Mouse (Mus musculus): ENCODE data around the gene Rab15.
"Not testable (repeated sequence)": the region's sequence is repeated elsewhere in the genome, so short reads cannot be mapped to it uniquely, and the experiment has no call there.

The Rab15 gene

DNA sequence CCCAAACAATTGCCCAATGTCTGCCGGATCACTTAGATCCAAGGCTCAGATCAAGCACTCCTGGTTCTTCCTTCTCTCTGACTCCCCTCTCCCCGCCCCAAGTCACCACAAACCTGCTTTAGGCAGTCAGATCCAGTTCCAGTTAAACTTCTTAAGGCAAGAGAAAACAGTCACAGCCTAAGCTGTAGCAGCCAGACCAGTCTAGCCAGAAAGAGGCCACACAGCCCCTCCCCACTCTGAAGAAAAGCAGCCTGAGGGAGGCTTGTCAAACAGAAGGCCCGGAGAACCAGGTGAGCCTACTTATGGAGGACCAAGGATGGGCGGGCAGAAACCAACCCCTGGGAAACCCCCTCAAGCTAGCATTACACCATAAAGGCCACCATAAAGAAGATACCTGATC lies 4.6 kb downstream of the Rab15 start:
- no peak for DNase-seq

DNA sequence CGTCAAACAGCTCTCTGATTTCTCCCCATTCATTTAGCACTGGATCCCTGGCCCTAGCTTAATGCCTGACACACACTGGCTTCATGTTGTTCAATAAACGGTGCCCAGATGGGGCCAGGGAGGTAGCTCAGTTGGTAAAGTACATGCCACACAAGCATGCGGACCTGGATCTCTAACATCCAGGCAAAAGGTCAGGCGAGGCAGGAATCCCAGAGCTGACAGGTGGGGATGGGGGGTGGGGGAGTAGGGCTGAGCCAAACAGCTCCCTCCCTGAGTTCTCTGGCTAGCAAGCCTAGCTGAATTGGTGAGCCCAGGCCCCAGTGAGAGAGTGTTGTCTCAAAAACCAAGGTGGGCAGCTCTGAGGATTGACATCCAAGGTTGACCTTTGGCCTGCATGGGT lies 5.5 kb downstream of the Rab15 start:
- no peak for DNase-seq

GRCm38 (mm10) chr12:76816720-76817119 lies 6.0 kb downstream of the Rab15 start:
- DNase-seq: no peak

DNA sequence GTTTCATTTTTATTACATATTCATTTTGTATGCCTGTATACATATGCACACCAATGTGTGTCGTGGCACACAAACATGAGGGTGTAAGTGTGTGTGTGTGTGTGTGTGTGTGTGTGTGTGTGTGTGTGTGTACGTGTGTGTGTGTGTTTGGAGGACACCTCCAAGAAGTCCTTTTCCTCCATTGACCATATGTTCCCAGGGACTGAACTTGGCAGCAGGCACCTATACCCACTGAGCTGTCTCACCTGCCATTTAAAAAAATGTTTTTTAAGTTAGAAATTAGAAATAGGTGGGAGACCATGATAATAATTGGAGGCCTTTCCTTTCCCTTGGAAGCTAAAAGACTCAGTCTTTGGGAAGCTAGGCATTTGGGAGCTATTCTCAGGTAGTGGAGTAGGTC lies 8.6 kb downstream of the Rab15 start:
- no peak for DNase-seq

DNA sequence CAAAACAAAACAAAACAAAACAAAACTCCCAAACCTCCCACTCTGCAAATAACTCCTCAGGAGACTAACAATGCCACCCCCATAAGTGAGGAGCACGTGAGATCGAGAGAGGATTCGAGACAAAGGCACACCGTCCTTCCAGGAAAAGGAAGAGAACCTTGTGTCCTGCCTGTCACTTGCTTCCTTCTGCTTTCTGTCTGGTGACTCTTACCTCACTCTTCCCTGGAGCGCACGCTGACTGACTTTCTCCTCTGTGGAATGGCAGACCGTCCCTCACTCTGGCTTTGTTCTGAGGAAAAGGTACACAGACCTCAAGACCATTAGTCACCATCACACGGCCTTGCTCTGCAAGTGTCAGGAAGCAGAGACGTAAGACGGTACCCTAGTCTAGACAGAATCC lies 9.2 kb downstream of the Rab15 start:
- no peak for DNase-seq

DNA sequence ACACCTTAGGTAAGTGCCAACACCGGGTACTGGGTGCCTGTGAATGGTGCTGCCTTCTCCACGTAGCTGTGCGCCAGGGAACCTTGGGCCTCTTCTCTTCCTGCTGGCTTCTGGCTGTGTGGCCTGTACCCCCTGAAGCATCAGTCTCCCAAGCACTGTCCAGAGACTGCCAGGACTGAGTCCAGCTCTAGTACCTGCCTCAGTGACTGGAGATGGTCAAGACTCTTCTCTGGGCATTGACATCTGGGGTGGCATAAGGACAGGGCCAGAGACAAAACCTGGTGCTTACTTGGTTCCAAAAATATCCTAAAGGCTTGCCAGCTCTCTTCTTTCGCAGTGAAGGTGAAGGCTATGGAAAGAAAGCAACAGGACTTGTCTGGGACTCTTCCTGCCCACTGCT lies 11.7 kb downstream of the Rab15 start:
- DNase-seq: no peak

- no peak for DNase-seq
Observed at GRCm38 (mm10) chr12:76810491-76810890, 12.2 kb downstream of the Rab15 start.

DNA sequence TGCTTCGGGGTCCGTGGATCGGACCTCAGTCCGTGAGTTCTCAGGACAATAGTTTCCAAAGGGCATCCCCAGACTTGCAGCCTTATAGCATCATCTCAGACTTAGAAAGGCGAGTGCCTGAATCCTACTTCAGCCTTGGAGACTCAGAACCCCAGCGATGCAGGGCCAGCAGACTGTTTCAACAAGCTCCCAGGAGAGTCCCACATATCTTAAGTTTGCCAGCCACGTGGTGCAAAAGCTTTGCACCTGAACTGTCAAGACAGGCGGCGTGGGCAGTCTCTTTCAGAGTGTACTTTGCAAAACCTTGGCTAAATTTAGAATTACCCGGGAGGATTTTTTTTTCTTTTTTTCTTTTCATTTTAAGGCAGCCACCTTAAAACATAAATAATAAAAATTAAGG lies 14.9 kb downstream of the Rab15 start:
- no peak for DNase-seq

DNA sequence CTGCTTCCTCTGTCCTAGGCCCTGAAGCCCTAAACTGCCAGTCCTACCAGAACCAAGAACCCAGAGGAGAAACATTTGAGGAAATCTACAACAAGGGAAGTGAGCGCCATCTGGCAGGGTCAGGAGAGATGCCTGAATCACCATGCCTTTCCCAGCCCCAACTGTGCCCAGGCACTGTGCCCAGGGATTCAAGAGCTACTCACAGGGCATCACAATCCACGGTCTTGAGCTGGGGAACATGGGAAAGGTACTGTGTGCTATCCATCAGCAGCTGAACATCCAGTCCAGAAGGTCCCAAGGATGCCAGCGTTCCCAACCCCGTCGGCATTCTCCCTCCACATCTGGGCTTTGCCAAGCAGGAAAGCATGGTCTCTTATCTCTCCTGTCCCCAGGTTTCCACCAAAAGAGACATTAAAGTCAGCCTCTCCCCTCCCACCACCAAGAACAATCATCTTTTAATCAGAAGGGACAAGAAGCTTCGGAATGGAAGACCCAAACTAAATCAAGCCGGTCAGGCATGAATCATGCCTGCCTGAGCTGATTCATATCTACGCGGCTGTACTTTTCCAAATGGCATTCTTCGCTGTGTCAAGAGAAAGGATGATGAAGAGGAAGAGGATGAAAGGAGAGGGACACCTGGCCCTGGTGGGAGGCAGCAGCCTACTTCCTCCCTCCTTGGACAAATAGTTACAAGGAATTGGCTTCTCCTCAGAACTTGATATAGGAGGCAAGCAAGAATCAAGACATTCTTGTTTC lies 17.5 kb downstream of the Rab15 start:
- DNase-seq: peak; percentile 97

DNA sequence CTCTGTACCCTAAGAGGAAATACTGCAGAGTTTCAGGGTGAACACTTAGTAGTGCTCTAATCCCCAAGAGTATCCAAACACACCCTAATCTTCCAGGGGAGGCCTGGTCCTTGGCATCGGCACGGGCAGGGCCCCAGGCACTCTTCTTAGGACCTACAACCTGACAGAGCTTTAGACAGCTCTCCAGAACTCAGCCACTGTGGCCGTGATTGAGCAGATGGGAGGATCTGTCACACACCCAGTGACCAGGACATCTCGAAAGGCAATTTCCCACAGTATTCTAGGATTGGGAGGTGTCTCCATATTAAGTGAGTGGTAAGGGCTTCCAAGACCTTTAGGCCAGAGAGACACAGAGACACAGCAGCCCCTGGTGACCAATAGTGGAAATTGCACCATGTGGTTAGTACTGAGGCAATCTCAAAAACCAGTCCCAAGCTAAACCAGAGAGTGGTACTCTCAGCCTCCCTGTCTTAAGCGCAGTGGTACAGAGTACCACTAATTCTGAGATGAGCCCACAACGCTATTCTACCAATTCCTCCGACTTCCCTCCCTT lies 18.9 kb downstream of the Rab15 start:
- peak; percentile 70 for DNase-seq

DNA sequence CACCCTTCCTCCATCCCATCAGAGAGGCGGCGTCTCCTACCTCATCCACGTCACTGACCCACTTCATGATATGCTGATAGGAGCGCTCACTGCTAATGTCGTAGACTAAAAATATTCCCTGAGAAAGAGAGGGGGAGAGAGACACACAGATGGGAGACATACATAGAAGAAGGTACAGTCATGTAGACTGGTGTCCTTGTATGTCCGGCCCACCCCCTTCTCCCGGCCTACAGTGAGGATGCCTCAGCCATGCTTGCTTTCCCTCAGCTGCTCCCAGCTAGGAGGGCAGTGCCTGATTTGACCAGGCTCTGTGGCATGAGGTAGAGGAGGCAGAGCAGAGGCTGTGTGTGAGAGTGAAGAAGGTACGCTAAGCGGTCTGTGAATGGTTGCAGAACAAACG lies 19.7 kb downstream of the Rab15 start:
- no peak for DNase-seq

- DNase-seq: no peak
Observed at GRCm38 (mm10) chr12:76798008-76798720, 24.5 kb downstream of the Rab15 start.

DNA sequence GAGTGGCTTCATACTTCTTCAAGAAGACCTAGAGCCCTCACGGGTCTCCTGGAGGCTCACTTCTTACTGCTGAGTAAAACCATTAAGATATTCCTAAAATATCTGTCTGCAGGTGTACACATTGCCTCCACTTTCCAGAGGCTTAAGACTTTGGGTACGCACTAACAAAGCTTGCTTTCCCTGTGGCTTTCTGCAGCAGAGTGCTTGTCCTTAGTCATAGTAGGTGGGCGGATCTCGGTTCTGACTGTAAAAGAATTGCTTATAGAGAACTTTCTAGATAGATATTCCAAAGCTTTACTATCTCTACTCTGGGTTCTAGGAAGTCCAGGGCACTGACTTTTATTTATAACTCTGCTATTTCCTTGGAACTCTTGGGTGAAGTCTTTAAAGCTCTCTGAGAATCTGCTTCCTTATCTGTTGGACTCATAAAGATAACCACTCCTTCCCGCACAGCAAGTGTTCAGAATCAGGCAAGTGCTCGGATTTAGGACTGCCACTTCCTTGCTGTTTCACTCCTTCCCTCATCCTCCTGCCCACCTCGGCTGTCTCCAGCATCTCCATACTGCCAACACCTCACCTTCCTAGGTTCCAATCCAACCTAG lies 25.7 kb downstream of the Rab15 start:
- DNase-seq: no peak

DNA sequence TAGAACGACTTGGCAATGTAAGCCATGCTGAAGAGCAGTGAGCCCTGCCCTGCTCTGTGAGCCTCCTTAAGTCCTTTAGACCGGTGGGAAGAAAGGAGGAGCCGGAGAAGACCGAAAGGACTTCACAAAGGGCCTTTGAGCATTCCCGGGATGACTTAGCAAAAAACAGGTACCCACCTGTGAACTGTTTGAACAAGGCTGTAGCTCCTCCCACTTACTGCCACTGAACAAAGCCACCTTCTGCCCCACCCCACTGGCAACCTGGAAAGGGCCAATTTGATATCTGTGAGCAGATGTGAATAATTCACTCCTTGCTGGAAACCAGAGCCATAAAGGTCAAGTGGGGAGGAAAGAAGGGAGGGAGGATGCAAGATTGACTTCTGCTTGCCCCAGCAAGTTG lies 27.4 kb downstream of the Rab15 start, which contains the start of gene Gpx2:
Gpx2 (minus strand) TSS at position 205 of the 400 bp plus-strand sequence.
- no peak for DNase-seq

- DNase-seq: not testable (repeated sequence)
Observed at GRCm38 (mm10) chr12:76792540-76792939, 30.2 kb downstream of the Rab15 start.

DNA sequence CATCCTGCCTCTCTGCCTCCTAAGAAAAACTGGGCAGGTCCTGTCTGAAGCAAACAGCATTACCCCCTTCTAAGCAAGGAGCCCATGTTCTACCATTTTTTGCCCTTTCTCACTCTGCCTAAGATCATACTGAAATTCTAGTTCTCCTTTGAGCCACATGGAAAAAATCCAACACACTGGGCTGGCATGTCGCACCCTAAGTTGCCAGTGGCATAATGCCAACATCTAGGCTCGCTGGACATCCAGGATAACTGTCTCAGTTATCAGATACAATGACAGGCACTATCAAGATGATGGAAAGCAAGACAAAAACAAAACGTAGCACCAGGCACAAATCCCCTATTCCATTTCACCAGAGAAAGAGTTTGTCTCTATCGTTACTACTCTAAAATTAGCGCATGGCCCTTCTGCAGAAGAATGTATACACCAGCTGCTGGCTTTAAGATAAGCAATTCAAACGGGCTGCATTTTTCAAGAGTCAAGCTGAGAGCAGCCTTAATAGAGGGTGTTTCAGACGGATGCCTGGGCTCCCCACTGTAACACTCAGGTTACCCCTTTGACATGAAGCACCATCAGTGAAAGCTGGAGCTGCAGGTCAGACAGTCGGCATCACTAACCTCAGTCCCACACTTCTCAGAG lies 32.1 kb downstream of the Rab15 start:
- DNase-seq: no peak

- no peak for DNase-seq
Observed at GRCm38 (mm10) chr12:76784056-76784619, 38.6 kb downstream of the Rab15 start.

DNA sequence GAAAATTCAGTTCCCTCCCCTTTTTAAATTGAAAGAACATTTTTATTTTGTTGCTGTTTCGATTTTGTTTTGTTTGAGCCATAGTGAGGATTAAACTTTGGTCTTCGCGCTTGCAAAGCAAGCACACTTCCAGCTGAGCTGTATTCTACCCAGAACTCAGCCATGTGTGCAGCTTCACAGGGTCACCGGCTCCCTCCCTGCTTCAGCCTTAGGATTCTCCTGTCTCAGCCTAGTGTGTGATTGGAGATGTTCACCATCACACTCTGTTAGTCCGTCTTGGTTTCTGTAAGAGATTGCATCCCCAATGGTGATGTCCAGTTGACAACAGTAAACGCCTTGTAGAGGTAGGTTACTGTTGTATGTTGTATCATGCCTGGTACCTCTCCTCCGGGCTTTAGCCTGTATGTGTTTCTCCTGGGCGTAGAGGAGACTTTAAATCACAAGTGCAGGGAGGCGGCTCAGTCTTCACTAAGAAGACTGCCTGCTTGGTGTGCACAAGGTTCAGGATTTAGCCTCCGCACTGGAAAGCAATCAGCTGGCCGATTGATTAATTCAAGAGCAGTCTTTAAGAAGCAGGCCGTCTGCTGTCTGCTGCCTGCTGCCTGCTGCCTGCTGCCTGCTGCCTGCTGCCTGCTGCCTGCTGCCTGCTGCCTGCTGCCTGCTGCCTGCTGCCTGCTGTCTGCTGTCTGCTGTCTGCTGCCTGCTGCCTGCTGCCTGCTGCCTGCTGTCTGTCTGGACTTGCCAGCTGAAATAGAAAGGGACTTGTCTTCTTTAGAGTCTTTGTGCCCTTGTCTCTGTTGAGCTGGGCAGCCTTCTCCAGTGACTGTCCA lies 41.9 kb downstream of the Rab15 start:
- no peak for DNase-seq

GRCm38 (mm10) chr12:76779951-76780350 lies 42.8 kb downstream of the Rab15 start:
- DNase-seq: no peak

- no peak for DNase-seq
Observed at GRCm38 (mm10) chr12:76778305-76779083, 44.2 kb downstream of the Rab15 start.

DNA sequence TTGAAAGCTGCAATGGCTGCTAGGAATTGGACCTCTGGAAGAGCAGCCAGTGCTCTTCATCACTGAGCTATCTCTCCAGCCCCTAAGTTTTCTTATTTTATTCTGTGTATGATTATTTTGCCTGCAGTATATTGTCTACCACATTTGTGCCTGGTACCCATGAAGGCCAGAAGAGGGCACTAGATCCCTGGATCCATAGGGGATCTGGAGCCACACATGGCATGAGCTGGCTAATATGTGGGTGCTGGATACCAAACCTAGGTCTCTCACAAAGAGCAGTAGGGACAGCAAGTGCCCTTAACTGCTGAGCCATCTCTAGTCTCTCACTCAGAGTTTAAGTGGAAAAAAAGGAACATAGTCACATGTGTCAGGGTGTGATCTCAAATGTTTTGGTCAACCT lies 44.9 kb downstream of the Rab15 start:
- DNase-seq: no peak
